Mouse (Mus musculus): ENCODE results near the gene Mcoln1.

DNA sequence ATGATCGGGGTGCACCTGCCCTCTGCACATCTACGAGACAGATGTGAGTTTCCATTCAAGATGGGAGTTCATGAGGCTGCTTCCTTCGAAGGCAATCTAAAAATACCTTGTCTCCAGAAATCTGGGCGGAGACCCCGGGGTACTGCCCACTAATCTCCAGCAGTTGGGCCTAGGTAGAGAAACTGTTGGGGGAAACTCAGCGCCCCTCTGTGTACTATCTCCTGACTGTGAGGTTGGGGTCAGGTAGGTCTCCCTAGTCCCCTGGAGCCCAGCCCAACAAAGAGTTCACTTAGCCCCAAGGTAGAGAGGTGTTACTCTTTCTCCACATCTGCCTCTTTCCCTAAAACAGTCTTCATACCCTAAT, 6.4 kb upstream of the Mcoln1 start:
- no peak for TF ChIP-seq POLR2A (IDR thresholded peaks at IDR 0.05; ENCODE audit: borderline replicate concordance, insufficient read depth, low read length)
- TF ChIP-seq CTCF (IDR thresholded peaks at IDR 0.05; ENCODE audit: borderline replicate concordance, insufficient read depth, low read depth, low read length) = no peak
